Mouse (Mus musculus) kidney, embryonic 16.5 days (tissue): ENCODE data around the gene Pik3r6. TPM values are rescaled to one million over a fixed set of nuclear protein-coding genes. Genes with fewer than 3 reads are reported as not detected.

Experiments
- ATAC-seq: fragments of 200-750 bp; cut with Nextera tagmentation; 2 replicates; pipeline ENCODE4 v1.8.0; 2017; ENCODE audit warnings: moderate TSS enrichment; ENCODE audit not compliant: low FRiP score, low TSS enrichment
- H3K27ac ChIP-seq: fragments of 300-500 bp; sonication (generic); 2 replicates; pipeline ENCODE4 v1.5.1; 2014; ENCODE audit warnings: low read length
- H3K27me3 ChIP-seq: fragments of 300-500 bp; sonication (generic); 2 replicates; pipeline ENCODE4 v1.6.1; 2014; ENCODE audit warnings: low read length, control low read depth, mixed read lengths; ENCODE audit not compliant: insufficient read depth
- H3K36me3 ChIP-seq: fragments of 300-500 bp; sonication (generic); 2 replicates; pipeline ENCODE4 v1.6.1; 2014; ENCODE audit warnings: low read length, control low read depth, mixed read lengths; ENCODE audit not compliant: insufficient read depth
- H3K4me1 ChIP-seq: fragments of 300-500 bp; sonication (generic); 2 replicates; pipeline ENCODE4 v1.6.1; 2014; ENCODE audit warnings: low read length, control low read depth, mixed read lengths; ENCODE audit not compliant: insufficient read depth
- H3K4me2 ChIP-seq: fragments of 300-500 bp; sonication (generic); replicated peaks from 2 replicates; pipeline ENCODE4 v1.6.1; 2014; ENCODE audit warnings: low read depth, low read length
- H3K4me3 ChIP-seq: fragments of 300-500 bp; sonication (generic); 2 replicates; pipeline ENCODE4 v1.5.1; 2014; ENCODE audit warnings: mild to moderate bottlenecking, low read length
- H3K9ac ChIP-seq: fragments of 300-500 bp; sonication (generic); replicated peaks from 2 replicates; pipeline ENCODE4 v1.6.1; 2014; ENCODE audit warnings: low read length
- H3K9me3 ChIP-seq: fragments of 300-500 bp; sonication (generic); 2 replicates; pipeline ENCODE4 v1.6.1; 2016; ENCODE audit warnings: low read length, control low read depth
- WGBS: fragments of 180-500 bp; shearing (Covaris S2); extraction: QIAGEN DNeasy Blood & Tissue Kit; methylation state at CpG from one replicate; pipeline ENCODE4 v1.1.7; 2014; 5-methylcytosine and 5-hydroxymethylcytosine counted together
- polyA plus RNA-seq: library from polyadenylated mRNA; unstranded; fragments of >200 nt; fragmentation: Nextera tagmentation; extraction: Ambion mirVana; gene quantifications from 2 replicates; pipeline ENCODE4 v1.2.1, GENCODE M21; 2015

The Pik3r6 gene
- polyA plus RNA-seq, 1 experiment from 2014 or later: 5.0 TPM

DNA sequence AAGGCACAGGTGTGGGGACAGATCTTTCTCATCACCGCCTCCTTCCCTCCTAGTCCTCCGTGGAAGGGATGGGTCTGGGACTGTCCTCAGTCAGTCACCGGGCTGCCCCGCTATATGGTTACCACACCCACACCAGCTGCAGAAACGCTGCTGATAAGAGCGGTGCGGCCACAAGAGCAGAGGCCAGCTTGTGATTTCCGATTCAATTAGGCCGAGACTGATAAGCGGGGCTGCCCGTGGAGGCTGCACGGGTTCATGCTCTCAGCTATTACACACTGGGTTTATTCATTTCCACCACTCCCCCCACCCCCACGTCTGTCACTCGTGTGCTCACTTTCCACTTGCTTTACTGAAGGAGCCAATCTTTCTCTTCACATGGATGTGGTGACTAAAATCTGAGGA, 1.9 kb upstream of the Pik3r6 start:
- H3K4me2 ChIP-seq: 0 out of 2 replicates have a peak overlapping the region, but pooled peaks have one; percentile 10

DNA sequence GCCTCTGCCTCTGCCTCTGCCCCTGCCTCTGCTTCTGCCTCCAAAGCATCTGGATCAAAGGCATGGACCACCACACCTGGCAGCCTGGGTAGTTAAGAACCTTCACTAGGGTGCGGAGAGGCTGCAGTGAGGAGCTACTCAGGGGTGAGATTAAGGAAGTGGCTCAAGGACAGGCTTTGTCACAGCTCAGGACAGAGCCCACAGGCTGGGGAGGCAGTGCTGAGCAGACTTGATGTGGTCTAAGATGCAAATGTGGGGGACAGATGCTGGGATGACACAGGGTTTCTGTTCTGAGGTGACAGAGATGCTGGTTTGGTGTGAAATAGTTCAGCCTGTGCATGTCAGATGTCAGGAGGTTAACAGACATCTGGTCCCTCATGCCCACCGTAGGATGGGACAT, 411 bp upstream of the Pik3r6 start:
- no peak overlapping the region for H3K9ac ChIP-seq
- no peaks in the 10 kb centered on the region for H3K27me3 ChIP-seq
- no peaks in the 10 kb centered on the region for H3K36me3 ChIP-seq
- no peak overlapping the region for H3K4me2 ChIP-seq
- H3K4me1 ChIP-seq: peaks cover 7% of the 10 kb centered on the region; the same call in 1 of the 2 replicates
- ATAC-seq: no peak
- 70% methylated on average over 2 of the region's 2 CpGs for WGBS
- H3K9me3 ChIP-seq: no peaks in the 10 kb centered on the region
- no peak overlapping the region for H3K4me3 ChIP-seq
- no peak overlapping the region for H3K27ac ChIP-seq

More for the DNA sequence above, 1.9 kb upstream of the Pik3r6 start:
- 0 out of 2 replicates have a peak, but pooled peaks have one; percentile 47 for ATAC-seq
- Histone ChIP-seq H3K4me3 (no peak overlapping the region), H3K27ac (no peak overlapping the region), H3K4me1 (peaks cover 7% of the 10 kb centered on the region; the same call in 1 of the 2 replicates), H3K27me3 (no peaks in the 10 kb centered on the region), H3K9me3 (no peaks in the 10 kb centered on the region), H3K9ac (0 out of 2 replicates have a peak overlapping the region, but pooled peaks have one; percentile 26), H3K36me3 (no peaks in the 10 kb centered on the region)
- 39% methylated on average over 14 of the region's 14 CpGs for WGBS

- WGBS: 87% methylated on average over 11 of the region's 11 CpGs
- ATAC-seq: no peak
- Histone ChIP-seq H3K4me3 (no peak overlapping the region), H3K27ac (no peak overlapping the region), H3K36me3 (no peaks in the 10 kb centered on the region), H3K4me1 (peaks cover 7% of the 10 kb centered on the region; the same call in 1 of the 2 replicates), H3K4me2 (peak overlapping the region; percentile 43; the same call in 1 of the 2 replicates), H3K27me3 (no peaks in the 10 kb centered on the region), H3K9ac (no peak overlapping the region), H3K9me3 (no peaks in the 10 kb centered on the region)
These were observed 2.1 kb downstream of the Pik3r6 start for GRCm38 (mm10) chr11:68504913-68505312.

GRCm38 (mm10) chr11:68507246-68507645, 4.4 kb downstream of the Pik3r6 start:
- H3K27me3 ChIP-seq: no peaks in the 10 kb centered on the region
- H3K9ac ChIP-seq: no peak overlapping the region
- H3K36me3 ChIP-seq: no peaks in the 10 kb centered on the region
- H3K4me3 ChIP-seq: no peak overlapping the region
- H3K4me2 ChIP-seq: no peak overlapping the region
- WGBS: 77% methylated on average over 7 of the region's 7 CpGs
- H3K9me3 ChIP-seq: no peaks in the 10 kb centered on the region
- ATAC-seq: no peak
- H3K4me1 ChIP-seq: no peaks in the 10 kb centered on the region
- H3K27ac ChIP-seq: no peak overlapping the region

DNA sequence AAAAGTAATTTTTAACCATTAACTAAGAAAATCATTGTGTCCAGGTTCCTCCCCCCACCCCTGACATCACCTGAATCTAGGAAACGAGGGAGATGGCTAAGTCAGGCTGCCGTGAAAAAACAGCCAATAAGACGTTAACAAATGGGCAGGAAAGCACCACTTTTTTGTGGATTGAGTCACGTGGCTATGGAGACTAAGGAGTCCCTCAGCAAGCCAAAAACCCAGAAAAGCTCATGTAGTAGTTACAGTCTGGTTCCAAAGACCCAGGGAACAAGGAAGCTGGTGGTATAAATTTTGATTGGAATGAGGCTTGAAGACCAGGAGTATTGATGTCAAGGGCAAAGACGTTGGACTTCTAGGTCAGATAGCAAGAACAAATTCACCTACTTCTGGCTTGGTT, 5.8 kb downstream of the Pik3r6 start:
- no peaks in the 10 kb centered on the region for H3K9me3 ChIP-seq
- no peak overlapping the region for H3K9ac ChIP-seq
- H3K4me3 ChIP-seq: no peak overlapping the region
- WGBS: 70% methylated on average over 5 of the region's 5 CpGs
- no peaks in the 10 kb centered on the region for H3K27me3 ChIP-seq
- no peaks in the 10 kb centered on the region for H3K4me1 ChIP-seq
- H3K36me3 ChIP-seq: no peaks in the 10 kb centered on the region
- no peak for ATAC-seq
- H3K4me2 ChIP-seq: no peak overlapping the region
- H3K27ac ChIP-seq: no peak overlapping the region

- no peak overlapping the region for H3K4me2 ChIP-seq
- no peak overlapping the region for H3K9ac ChIP-seq
- WGBS: 76% methylated on average over 2 of the region's 2 CpGs
- no peak overlapping the region for H3K4me3 ChIP-seq
- ATAC-seq: no peak
- no peaks in the 10 kb centered on the region for H3K36me3 ChIP-seq
- no peaks in the 10 kb centered on the region for H3K27me3 ChIP-seq
- no peaks in the 10 kb centered on the region for H3K4me1 ChIP-seq
- H3K9me3 ChIP-seq: no peaks in the 10 kb centered on the region
- no peak overlapping the region for H3K27ac ChIP-seq
These were observed 6.4 kb downstream of the Pik3r6 start for GRCm38 (mm10) chr11:68509194-68509593.

DNA sequence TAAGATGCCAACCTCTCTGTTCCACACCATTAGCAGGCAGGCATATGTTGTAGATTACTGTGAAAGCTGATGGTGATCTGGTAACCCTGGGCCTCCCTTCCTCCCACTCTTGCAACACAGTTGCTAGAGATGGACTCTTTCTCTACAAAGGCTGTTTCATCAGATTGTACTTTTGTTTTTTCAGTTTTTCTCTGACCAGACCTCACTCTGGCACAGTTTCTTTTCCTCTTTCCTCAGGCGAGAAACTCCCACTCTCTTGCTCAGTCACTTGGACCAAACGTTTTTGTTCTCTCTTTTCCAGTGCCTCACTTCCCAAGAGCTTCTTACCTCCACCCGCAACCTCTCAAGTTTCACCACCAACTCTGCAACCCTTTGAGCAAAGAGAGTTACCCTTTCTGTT, 11.2 kb downstream of the Pik3r6 start:
- H3K4me2 ChIP-seq: no peak overlapping the region
- H3K36me3 ChIP-seq: no peaks in the 10 kb centered on the region
- no peak overlapping the region for H3K27ac ChIP-seq
- peaks cover under 1% of the 10 kb centered on the region for H3K9me3 ChIP-seq
- H3K4me3 ChIP-seq: no peak overlapping the region
- no peaks in the 10 kb centered on the region for H3K27me3 ChIP-seq
- ATAC-seq: no peak
- no peaks in the 10 kb centered on the region for H3K4me1 ChIP-seq
- 24% methylated on average over 3 of the region's 3 CpGs for WGBS
- no peak overlapping the region for H3K9ac ChIP-seq

DNA sequence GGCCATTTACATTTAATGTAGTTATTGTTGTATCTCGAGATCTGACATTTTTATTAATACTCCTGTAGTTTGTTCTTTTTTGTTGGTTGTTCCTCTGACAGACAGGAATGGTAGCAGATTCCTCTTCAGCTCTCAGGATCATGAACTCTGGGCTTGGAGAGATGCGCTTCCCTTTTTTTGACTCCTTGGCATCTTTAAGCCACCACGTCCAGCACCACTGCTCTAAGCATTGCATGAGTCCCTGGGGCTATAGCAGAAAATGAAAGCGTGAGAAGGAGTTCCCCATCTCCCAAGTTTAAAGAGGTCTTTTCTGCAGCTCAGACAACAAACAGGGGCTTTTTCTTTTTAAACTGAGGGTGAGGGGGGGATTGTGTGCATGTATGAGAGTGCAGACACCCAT, 16.5 kb downstream of the Pik3r6 start:
- H3K4me2 ChIP-seq: no peak overlapping the region
- H3K27ac ChIP-seq: no peak overlapping the region
- no peaks in the 10 kb centered on the region for H3K27me3 ChIP-seq
- ATAC-seq: no peak
- WGBS: 94% methylated on average over 4 of the region's 4 CpGs
- no peaks in the 10 kb centered on the region for H3K36me3 ChIP-seq
- peaks cover 7% of the 10 kb centered on the region for H3K9me3 ChIP-seq
- no peak overlapping the region for H3K9ac ChIP-seq
- no peak overlapping the region for H3K4me3 ChIP-seq
- H3K4me1 ChIP-seq: no peaks in the 10 kb centered on the region

GRCm38 (mm10) chr11:68519815-68520214, 17.0 kb downstream of the Pik3r6 start:
- Histone ChIP-seq H3K9ac (no peak overlapping the region), H3K9me3 (peaks cover 7% of the 10 kb centered on the region), H3K36me3 (no peaks in the 10 kb centered on the region), H3K27me3 (no peaks in the 10 kb centered on the region), H3K27ac (no peak overlapping the region), H3K4me1 (no peaks in the 10 kb centered on the region), H3K4me3 (no peak overlapping the region), H3K4me2 (no peak overlapping the region)
- 95% methylated on average over 5 of the region's 5 CpGs for WGBS
- no peak for ATAC-seq

- Histone ChIP-seq H3K36me3 (no peaks in the 10 kb centered on the region), H3K27ac (no peak overlapping the region), H3K9ac (no peak overlapping the region), H3K4me1 (no peaks in the 10 kb centered on the region), H3K27me3 (no peaks in the 10 kb centered on the region), H3K4me2 (no peak overlapping the region), H3K9me3 (peaks cover 7% of the 10 kb centered on the region), H3K4me3 (no peak overlapping the region)
- 83% methylated on average over 2 of the region's 2 CpGs for WGBS
- no peak for ATAC-seq
These were observed 17.6 kb downstream of the Pik3r6 start for GRCm38 (mm10) chr11:68520439-68520838.
